Mouse (Mus musculus): ENCODE data around the gene Wipf2. TPM values are rescaled to one million over a fixed set of nuclear protein-coding genes. Genes with fewer than 3 reads are reported as not detected.
A peak's percentile ranks its signal among the peaks of the same experiment; 100 is the strongest.
"Not testable (repeated sequence)": the region's sequence is repeated elsewhere in the genome, so short reads cannot be mapped to it uniquely, and the experiment has no call there.

Gene Wipf2
- total RNA-seq, 2 experiments from 2014 or later, result 57.2 to 61.4 TPM

DNA sequence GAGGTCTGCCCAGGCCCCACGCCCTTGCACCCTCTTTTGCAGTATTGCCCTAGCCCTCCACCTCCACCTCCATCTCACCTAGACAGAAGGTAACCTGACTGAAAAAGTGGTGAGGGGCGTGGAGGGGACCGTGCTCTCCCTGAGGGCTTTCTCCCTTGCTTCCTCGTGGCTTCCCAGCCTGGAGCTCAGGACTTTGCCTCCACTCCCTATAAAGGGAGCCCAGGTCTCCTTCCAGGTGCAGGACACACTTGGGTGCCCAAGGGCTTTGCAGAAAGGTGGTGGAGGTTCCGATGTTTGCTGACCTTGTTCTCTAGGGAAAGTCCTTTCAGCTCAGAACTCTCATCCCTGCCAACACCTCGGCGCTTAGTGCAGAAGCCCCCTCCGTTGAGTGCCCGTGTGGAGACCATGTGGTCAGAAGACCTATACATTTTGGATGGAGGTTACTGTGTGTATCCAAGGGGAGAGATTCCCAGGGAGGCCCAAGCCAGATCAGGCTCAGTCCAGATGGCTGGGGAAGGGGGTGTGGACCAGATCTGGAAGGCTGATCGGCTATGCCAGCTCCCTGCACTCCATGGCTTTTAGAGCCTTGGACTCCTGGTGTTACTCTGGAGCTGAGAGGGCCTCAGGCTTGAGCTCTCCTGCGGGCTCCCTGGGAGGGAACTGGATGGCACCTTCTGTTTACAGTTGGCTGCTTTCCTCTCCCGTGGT, 64.9 kb downstream of the Wipf2 start:
- DNase-seq (ENCODE audit: extremely low spot score in 1 of 2, low spot score in 1 of 2), result no peak

DNA sequence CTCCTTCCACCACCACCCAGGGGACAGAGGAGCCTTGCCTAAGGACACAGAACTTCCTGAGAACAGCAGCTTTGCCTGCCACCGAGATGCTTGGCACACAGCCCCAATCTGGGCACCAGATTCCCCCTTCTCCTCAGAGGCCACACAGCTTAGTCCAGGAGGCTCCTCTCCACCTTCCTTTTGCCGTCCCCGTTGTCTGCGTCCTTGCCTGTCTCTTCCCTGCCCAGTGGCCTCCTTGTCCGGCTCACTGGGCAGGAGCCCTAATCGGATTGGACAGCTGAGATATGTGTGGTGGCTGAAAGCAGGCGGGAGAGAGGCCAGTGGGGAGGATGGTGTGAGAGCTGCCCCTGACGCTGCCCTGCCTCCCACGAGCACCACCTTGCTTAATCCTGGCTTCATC, 66.1 kb downstream of the Wipf2 start:
- no peak for DNase-seq (ENCODE audit: extremely low spot score in 1 of 2, low spot score in 1 of 2)

DNA sequence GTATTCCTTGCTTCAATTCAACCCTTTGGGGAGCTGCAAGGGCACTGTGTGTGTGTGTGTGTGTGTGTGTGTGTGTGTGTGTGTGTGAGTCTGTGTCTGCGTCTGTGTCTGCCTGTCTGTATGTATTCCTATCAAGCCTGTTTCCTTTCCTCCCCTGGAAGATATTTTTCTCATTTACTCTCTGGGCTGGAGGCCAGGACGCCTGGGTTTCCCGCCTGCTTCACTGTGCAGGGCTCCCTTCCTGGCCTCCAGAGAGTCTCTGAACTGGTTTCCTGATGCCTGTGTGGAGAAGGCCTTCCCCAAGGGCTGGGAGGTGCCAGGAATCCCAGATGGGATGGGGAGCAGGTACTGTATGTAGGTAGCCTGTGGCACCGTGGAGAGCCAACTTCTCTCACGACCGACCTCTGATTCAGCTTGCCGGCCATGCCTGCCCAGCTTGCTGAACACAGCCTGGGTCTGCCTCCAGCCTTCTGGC, 66.7 kb downstream of the Wipf2 start:
- DNase-seq (ENCODE audit: extremely low spot score in 1 of 2, low spot score in 1 of 2), result no peak

DNA sequence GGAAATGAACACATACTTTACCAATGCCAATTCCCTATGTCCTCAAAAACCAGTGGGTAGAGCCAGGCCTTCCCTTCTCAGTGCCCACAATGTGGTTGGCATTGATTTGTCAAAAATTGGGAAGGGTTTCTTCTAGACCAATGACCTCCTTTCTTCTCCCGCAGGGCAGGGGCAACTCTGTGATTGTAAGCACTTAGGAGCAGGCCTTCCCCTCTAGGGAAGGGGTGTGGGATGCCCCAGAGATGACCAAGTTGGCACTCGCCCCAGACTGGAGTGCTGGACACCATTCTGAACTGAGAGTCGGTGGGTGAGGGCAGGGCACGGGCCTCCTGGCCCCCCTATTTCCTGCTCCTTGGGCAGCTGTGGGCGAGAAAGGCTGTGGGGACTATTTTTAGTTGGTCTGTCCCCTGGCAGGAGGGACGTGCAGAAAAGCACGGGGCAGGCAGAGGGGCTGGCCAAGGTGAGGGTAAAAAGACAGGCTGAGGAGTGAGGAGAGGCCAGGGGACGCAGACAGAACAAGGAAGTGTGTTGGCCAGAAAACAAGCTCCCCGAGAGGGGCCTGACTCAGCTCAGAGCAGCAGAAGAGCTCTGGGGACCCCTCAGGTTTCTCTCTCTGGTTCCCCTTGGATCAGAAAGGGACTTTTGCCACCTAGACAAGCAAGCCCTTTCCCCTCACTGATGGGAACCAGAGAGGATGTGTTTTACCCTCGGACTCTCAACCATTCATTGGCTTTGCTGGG, 67.5 kb downstream of the Wipf2 start:
- no peak for DNase-seq (ENCODE audit: extremely low spot score in 1 of 2, low spot score in 1 of 2)

DNA sequence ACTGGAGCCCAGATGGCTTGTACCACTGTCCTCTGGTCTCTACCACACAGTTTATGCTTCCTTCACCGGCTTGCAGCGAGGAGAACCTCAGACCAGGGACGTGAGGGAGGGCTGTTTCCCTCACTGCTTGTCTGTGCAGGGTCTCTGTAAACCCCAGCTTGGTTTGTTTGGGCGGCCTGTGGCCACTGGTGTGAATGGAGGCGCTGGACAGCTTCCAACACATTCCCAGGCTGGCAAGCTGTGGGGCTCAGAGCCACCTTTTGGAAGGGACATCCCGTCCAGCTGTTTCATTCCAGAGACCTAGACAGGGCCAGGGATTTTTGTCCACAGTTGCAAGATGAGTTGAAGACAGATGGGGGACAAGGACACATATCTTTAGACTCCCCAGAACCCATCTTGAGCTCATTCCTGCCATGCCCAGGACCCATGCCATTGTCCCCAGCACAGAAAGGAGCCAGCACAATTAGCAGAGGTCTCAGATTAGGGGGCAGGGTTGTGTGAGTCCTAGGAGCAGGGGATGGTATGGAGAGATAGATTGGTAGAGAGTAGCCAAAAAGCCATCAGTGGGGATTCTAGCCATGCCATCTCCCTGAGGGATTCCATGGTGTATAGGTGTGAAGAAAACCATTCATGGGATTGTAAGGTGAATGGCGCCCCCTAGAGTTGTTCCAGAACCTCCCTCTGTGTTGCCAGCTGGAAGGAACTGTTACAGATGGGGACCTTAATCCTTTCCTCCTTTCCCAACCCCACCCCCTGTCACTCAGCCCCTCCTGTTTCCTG, 68.3 kb downstream of the Wipf2 start:
- DNase-seq (ENCODE audit: extremely low spot score in 1 of 2, low spot score in 1 of 2), result no peak

DNA sequence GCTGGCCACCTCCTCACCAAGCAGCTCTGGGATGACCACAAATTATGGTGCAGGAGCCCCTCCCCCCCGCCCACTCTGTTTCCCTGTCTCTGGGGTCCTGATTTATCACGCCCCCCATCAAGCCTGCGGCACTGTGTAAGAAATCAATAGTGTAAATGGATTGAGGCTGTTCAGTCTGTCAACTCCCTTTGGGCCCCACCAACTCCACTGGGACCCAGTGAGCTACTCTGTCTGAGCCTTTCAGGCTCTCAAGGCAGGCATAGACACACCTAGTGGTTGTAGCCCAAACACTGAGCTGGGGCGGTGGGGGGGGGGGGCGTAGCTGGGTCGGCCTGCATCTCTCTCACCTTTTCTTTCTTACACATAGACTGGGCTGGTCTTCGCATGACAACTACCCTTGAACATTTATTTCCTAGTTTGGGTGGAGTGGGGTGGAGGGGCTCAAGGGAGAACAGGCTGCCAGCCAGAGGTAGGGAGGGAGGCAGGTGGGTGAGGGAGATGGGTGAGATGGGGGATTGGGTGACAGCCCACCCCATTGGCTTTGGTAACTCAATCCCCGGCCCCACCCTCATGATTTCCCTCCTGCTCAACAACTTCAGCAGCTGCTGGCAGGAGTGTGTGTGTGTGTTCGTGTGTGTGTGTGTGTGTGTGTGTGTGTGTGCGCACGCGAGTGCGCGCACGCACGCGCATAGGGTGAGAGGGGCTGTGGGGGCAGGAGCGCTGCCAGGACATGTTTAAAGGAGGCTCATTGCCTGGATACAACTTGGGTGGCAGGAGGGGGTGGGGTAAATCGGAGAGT, 69.1 kb downstream of the Wipf2 start:
- DNase-seq (ENCODE audit: extremely low spot score in 1 of 2, low spot score in 1 of 2), result no peak

DNA sequence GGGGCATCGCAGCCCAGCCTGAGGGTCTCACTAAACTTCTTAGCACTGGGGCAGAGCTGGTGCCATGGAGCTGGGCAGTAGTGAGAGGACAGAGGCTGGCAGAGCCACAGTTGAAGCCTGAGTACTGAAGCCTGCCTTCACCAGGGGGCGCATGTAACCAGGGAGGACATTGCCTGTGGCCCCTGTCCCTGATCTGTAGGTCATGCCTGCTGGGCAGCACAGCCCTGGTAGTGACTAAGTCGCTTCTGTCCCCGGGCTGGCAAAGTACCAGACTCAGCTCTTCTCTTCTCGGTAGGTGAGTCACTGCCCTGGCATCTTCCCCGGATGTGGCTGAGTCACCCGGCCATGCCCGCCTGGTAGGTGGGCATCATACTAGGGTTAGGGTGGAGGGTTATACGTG, 69.7 kb downstream of the Wipf2 start:
- peak in 1 of 2 experiments; percentile 45 for DNase-seq (ENCODE audit: extremely low spot score in 1 of 2, low spot score in 1 of 2)

DNA sequence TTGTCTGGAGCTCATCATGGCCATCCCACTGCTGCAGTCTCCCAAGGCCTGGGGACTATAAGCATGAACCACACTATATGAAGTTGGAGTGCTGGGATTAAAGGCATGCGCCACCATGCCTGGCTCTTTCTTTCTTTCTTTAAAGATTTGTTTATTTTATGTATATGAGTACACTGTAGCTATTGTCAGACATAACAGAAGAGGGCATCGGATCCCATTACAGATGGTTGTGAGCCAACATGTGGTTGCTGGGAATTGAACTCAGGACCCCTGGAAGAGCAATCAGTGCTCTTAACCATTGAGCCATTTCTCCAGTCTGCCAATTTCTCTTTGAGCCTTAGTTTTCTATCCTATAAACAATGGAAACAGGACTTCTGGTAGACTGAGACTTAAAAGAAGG, 70.4 kb downstream of the Wipf2 start:
- not testable (repeated sequence) for DNase-seq (ENCODE audit: extremely low spot score in 1 of 2, low spot score in 1 of 2)

DNA sequence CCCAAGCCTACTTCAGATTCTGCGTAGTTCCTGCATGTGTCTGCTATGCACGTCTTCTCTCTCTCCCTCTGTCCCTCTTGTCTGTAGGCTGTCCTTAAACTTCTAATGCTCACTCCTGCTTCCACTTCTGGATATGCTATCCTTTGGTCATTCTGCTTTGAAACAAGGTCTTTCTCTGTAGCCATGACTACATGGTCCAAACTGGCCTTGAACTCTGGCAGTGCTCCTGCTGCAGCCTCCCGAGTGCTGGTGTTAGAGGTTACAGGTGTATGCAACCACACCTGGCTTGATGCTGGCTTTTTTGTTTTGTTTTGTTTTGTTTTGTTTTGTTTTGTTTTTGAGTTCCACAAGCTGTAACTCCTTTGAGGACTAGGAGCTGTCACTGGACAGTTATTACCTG, 70.9 kb downstream of the Wipf2 start:
- no peak for DNase-seq (ENCODE audit: extremely low spot score in 1 of 2, low spot score in 1 of 2)

DNA sequence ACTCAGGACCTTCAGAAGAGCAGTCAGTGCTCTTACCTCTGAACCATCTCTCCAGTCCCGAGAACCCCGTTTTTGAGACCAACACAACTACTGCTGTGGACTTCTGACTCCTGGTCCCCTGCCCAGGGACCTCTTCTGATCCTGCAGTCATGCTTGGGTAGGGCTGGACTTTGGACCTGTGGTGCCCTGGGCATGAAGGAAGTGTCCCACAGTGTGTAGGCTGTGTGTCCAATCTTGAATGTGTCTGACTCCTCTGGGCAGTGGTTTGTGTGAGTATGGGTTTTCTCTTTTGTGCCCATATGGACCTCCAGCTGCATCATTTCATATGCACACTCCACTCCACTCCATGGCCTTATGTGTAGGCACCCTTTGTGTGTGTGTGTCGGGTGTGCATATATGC, 71.7 kb downstream of the Wipf2 start:
- no peak for DNase-seq (ENCODE audit: extremely low spot score in 1 of 2, low spot score in 1 of 2)

DNA sequence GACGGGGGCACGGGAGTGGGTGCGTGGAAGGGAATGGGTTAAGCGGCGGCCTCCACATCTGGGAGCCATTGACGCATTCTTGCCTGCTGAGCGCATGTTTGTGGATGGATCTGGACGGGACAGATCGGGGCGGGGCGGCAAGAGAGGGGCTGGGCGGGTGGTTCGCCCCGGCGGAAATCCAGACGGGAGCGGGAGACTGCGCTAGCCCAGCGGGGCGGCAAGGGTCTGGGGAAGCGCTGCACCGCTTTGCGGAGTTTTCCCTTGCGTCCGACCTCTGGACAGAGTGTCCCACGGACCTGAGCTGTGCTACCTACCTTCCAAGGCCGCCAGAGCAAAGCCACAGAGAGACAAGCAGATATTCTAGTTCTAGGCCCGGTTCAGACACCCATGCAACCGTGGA, 72.7 kb downstream of the Wipf2 start:
- no peak for DNase-seq (ENCODE audit: extremely low spot score in 1 of 2, low spot score in 1 of 2)

DNA sequence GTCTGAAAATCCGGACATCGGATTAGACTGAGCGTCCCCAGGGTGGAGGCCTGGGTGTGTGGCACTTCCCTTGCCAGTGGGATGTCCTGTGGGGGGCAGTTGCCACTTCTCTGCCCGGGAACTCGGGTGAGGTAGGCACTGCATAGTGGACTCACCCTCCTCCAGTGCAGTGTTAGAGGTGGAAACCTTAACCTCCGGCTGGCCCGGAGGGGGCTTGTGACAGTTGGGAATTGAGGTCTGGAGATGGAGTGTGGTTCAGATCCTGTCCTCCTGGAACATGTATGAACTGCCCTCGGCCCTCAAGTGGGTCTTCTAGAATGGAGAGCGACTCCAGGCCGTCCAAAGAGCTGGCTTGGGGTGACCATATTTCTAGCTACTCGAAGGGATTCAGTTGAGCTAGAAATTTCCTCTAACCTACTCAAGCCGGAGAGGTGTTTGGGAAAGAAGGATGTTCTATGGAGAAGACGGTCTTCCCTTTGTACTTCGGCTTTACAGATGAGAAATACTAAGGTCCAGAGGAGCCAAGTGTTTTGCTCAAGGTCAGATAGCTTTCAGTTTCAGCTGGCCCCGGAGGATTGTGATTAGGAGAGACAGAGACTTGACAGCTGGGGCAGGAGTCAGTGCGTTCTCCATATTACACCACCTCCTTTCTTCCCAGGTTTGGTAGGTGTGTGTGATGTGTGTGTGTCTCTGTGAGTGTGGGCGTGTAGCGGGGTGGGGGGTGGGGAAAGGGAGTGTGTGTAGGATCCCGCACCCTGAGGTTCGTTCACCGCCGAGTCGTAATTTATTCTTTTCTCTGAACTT, 73.4 kb downstream of the Wipf2 start:
- no peak for DNase-seq (ENCODE audit: extremely low spot score in 1 of 2, low spot score in 1 of 2)

DNA sequence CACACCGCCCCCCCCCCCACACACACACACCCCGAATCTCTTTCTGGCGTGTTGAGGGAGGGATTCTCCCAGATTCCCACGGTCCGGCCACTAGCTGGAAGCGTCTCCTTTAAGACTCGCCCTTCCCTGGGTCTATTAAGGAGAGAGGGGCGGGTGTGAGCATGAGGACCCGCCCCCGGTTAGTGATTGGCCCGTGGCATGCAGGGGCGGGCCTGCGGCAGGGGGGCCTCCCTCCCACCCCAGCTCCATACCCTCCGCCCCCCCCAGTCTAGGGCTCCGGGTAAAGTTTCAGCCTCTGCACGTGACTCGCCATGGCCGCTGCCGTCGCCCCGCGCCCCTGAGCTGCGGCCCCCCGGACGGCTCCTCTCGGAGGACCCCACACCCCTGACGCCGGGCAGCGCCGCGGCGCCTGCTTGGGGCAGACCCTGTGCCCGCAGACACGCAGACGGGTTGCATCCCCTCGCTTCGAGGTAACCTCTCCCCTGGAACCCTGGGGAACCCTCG, 74.0 kb downstream of the Wipf2 start:
- no peak for DNase-seq (ENCODE audit: extremely low spot score in 1 of 2, low spot score in 1 of 2)

DNA sequence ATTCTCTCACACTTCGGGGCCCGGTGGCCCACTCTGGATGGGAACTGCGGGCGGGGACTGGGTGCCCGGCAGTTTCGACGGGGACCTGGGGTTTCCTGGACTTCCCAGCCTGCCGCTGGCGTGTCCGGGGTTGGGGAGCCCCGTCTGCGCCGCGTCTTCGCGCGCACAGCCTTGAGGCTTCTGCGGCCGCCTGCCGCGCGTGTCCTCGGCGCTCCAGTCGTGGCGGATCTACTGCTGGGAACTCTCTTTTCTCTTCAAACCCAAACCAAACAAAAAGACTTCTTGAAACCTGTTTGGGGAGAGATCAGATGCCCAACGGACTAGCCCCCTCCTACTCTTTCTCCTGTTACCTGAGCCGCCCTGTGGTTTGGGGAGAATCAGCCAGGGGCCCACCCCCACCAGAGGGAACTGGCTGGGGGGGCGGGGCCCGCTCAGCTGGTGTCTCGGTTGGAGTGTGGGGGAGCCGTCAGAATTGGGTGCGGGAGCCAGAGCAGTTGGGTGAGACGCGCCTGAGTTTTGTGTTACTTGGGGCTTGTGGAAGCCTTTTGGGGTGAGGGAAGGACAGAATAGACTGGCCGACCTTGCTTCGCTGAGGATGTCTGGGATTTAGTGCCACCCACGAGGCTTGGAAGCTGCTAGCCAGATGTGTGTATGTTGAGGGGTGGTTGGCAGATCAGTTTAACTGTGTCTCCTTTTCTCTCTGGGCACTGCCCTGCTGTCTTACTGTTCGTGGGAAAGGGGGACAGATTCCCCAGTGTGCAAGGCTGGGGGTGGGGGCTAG, 74.7 kb downstream of the Wipf2 start:
- DNase-seq (ENCODE audit: extremely low spot score in 1 of 2, low spot score in 1 of 2), result no peak

DNA sequence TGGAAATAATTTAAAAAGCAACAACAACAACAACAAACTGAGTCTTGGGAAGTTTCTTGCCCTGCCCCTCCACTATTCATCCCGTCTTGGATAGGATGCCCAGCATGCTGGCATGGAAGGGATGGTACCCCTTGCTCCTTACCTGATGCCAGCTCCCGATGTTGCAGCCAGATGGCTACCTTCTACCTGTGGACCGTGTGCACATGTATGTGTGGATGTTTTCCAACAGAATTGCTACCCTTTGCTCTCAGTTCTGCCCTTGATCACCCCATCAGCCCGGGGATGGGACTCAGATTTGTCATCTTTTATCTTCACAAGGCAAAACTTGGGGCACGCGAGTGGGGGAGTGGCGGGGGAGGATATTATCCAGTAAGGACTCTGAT, 75.3 kb downstream of the Wipf2 start:
- no peak for DNase-seq (ENCODE audit: extremely low spot score in 1 of 2, low spot score in 1 of 2)

DNA sequence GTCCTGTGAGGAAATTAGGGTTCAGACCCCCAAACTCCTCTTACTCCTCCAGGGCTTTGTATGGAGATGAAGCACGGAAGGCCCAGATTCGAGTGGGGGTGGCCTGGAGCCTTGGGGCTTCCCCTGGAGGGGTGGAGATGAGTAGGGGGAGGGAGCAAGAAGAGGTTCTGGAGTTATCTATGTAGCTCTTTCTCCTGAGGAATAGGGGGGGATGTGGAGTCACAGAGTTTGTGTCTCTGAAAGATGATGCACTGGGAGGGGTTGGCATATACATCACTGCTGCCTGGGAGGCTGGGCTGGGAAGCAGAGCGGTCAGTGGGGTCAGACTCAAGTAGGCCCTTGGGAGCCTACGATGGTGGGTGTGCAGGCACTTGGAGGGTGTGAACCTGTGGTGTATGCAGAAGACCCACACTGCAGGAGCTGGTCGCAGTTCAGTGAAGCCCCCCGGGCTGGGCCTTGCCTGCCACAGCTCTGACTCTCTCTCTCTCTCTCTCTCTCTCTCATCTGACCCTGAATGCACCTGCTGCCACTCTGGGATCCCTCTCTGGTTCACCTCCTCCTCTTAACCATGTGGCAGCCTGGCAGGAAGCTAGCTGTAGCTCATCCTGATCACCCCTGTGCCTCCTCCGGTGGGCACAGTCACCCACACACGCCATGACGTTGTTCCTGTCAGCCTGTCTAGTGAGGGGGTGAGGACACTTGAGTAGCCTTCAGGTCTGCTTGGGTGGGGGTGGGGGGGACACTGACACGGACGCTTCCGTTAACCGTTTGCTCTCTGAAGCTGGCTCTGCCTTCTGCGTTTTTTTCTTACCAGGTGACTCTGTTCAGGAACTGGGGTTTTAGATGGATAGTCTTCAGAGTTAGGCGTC, 75.9 kb downstream of the Wipf2 start:
- no peak for DNase-seq (ENCODE audit: extremely low spot score in 1 of 2, low spot score in 1 of 2)

DNA sequence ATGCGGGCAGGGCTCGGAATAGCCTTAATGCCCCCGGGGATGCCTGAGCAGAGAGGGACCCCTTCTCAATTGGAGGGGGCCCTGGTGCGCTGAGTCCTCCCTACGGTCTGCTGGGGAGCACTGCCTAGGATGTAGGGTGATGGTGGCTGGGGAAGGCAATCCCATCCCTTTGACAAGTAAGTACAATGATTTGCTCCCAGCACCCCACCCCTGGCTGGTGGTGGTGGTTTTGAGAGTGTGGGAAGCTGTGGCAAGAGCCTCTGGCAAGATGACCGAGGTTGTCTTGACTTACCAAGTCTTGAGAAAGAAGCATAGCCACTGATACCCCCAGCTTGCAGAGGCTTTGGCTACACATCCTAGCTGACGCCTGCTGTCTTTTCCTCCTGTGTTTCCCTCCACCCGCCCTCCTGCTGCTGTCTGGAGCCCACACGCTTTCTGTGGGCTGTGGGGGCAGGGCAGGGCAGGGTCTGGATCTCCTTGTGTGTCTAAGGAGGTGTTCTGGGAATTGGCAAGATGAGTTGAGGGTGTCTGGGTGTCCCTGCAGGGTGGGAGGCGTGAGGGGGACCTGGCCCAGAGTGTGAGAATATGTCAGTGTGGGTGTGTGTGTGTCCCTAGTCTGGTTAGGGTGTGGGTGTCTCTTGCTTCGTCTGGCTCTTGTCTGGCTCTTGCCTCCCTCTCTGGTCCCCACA, 76.7 kb downstream of the Wipf2 start:
- no peak for DNase-seq (ENCODE audit: extremely low spot score in 1 of 2, low spot score in 1 of 2)
